Mouse (Mus musculus) macrophage (primary cell): ENCODE results near the gene Aldh1b1. TPM values are rescaled to one million over a fixed set of nuclear protein-coding genes. Genes with fewer than 3 reads are reported as not detected.

Experiments used
- H3K27ac ChIP-seq: fragments of 350-480 bp; formaldehyde crosslinking; 2 replicates; pipeline ENCODE4 v1.9.0; 2021
- H3K36me3 ChIP-seq: fragments of 350-480 bp; formaldehyde crosslinking; 2 replicates; pipeline ENCODE4 v1.9.0; 2021; ENCODE audit errors: inconsistent target
- H3K4me3 ChIP-seq: fragments of 350-480 bp; formaldehyde crosslinking; 2 replicates; pipeline ENCODE4 v1.9.0; 2021; ENCODE audit errors: inconsistent target
- H3K79me2 ChIP-seq: fragments of 350-480 bp; formaldehyde crosslinking; 2 replicates; pipeline ENCODE4 v1.9.0; 2021; ENCODE audit errors: inconsistent target
- WGBS: methylation state at CpG from one replicate; pipeline ENCODE4 v1.1.7; 2026; ENCODE audit warnings: inconsistent platforms; ENCODE audit not compliant: missing documents; 5-methylcytosine and 5-hydroxymethylcytosine counted together
- polyA plus RNA-seq: library from polyadenylated mRNA; stranded (reverse); fragments of 250-400 nt; gene quantifications from 3 replicates; pipeline ENCODE4 v1.2.4, GENCODE M21; 2018; ENCODE audit warnings: inconsistent platforms

Aldh1b1 gene
- polyA plus RNA-seq, 1 experiment from 2014 or later = 5.7 TPM

GRCm38 (mm10) chr4:45829907-45830759, 31.3 kb downstream of the Aldh1b1 start:
- no peaks in the 10 kb centered on the region for H3K36me3 ChIP-seq
- WGBS = 68% methylated on average over 13 of the region's 13 CpGs
- no peaks in the 10 kb centered on the region for H3K79me2 ChIP-seq
- H3K4me3 ChIP-seq = no peak overlapping the region
- no peak overlapping the region for H3K27ac ChIP-seq

GRCm38 (mm10) chr4:45831996-45832395, 33.2 kb downstream of the Aldh1b1 start:
- Histone ChIP-seq H3K79me2 (no peaks in the 10 kb centered on the region), H3K4me3 (no peak overlapping the region), H3K36me3 (no peaks in the 10 kb centered on the region), H3K27ac (no peak overlapping the region)
- WGBS = 92% methylated on average over 7 of the region's 7 CpGs

- H3K79me2 ChIP-seq = no peaks in the 10 kb centered on the region
- H3K36me3 ChIP-seq = no peaks in the 10 kb centered on the region
- no peak overlapping the region for H3K4me3 ChIP-seq
- H3K27ac ChIP-seq = no peak overlapping the region
- 71% methylated on average over 4 of the region's 5 CpGs for WGBS
These were observed 34.6 kb downstream of the Aldh1b1 start for GRCm38 (mm10) chr4:45833461-45833860.

GRCm38 (mm10) chr4:45844355-45844754, 45.5 kb downstream of the Aldh1b1 start:
- Histone ChIP-seq H3K4me3 (no peak overlapping the region), H3K79me2 (no peaks in the 10 kb centered on the region), H3K27ac (no peak overlapping the region), H3K36me3 (no peaks in the 10 kb centered on the region)
- 53% methylated on average over 14 of the region's 14 CpGs for WGBS

GRCm38 (mm10) chr4:45846263-45846662, 47.4 kb downstream of the Aldh1b1 start:
- Histone ChIP-seq H3K79me2 (no peaks in the 10 kb centered on the region), H3K27ac (no peak overlapping the region), H3K36me3 (no peaks in the 10 kb centered on the region), H3K4me3 (no peak overlapping the region)
- WGBS = 89% methylated on average over 2 of the region's 2 CpGs

- 41% methylated on average over 9 of the region's 10 CpGs for WGBS
- no peaks in the 10 kb centered on the region for H3K36me3 ChIP-seq
- peak within 1 kb of the TSS; percentile 83 for H3K27ac ChIP-seq
- no peak within 1 kb of the TSS for H3K4me3 ChIP-seq
- no peaks in the 10 kb centered on the region for H3K79me2 ChIP-seq
These were observed 49.4 kb downstream of the Aldh1b1 start, which contains the start of gene Stra6l for GRCm38 (mm10) chr4:45848109-45848824. Stra6l (plus strand) TSS chr4:45848664.

- WGBS = 47% methylated on average over 10 of the region's 10 CpGs
- Histone ChIP-seq H3K36me3 (no peaks in the 10 kb centered on the region), H3K4me3 (no peak overlapping the region), H3K79me2 (no peaks in the 10 kb centered on the region), H3K27ac (peak overlapping the region; percentile 83)
These were observed 50.0 kb downstream of the Aldh1b1 start for GRCm38 (mm10) chr4:45848825-45849156.

GRCm38 (mm10) chr4:45849419-45849818, 50.6 kb downstream of the Aldh1b1 start:
- Histone ChIP-seq H3K79me2 (no peaks in the 10 kb centered on the region), H3K27ac (peak overlapping the region; percentile 83), H3K4me3 (no peak overlapping the region), H3K36me3 (no peaks in the 10 kb centered on the region)
- WGBS = 36% methylated on average over 1 of the region's 1 CpGs

GRCm38 (mm10) chr4:45851640-45852051, 52.8 kb downstream of the Aldh1b1 start:
- Histone ChIP-seq H3K79me2 (no peaks in the 10 kb centered on the region), H3K4me3 (no peak overlapping the region), H3K36me3 (no peaks in the 10 kb centered on the region), H3K27ac (peak overlapping the region; percentile 83)
- 73% methylated on average over 3 of the region's 3 CpGs for WGBS

- Histone ChIP-seq H3K27ac (no peak overlapping the region), H3K4me3 (no peak overlapping the region), H3K36me3 (no peaks in the 10 kb centered on the region), H3K79me2 (no peaks in the 10 kb centered on the region)
- WGBS = 96% methylated on average over 14 of the region's 15 CpGs
These were observed 54.8 kb downstream of the Aldh1b1 start for GRCm38 (mm10) chr4:45853496-45854246.

Other genes starting within 250 kb of the Aldh1b1 start
- not detected in 3 replicates for gene Igfbpl1, start 27.9 kb downstream of the Aldh1b1 start, polyA plus RNA-seq
- 3.8 to 6.1 TPM (median 5.7 TPM) in 3 replicates for gene Stra6l, start 49.6 kb downstream of the Aldh1b1 start, polyA plus RNA-seq
- gene Ccdc180, start 91.3 kb downstream of the Aldh1b1 start, polyA plus RNA-seq = 0.04 to 0.13 TPM (median 0.09 TPM) in 3 replicates
- gene Tdrd7, start 166.3 kb downstream of the Aldh1b1 start, polyA plus RNA-seq = 30.7 to 69.3 TPM (median 53.8 TPM) in 3 replicates
- 5.2 to 16.5 TPM (median 13.3 TPM) in 3 replicates for gene Tmod1, start 239.9 kb downstream of the Aldh1b1 start, polyA plus RNA-seq